Mouse (Mus musculus) spleen, adult 2 months (tissue): ENCODE measurements around the gene Hip1r.

Experiments used
- CTCF ChIP-seq: fragments of 200-500 bp; IDR thresholded peaks from 2 replicates; pipeline ENCODE4 v1.5.1; 2011; ENCODE audit warnings: mild to moderate bottlenecking, inconsistent platforms; ENCODE audit not compliant: insufficient read depth, insufficient read length, insufficient replicate concordance; ENCODE audit errors: extremely low read depth
- POLR2A ChIP-seq: fragments of 200-500 bp; IDR thresholded peaks from 2 replicates; pipeline ENCODE4 v1.6.1; 2011; ENCODE audit warnings: low read depth, low read length, inconsistent platforms

DNA sequence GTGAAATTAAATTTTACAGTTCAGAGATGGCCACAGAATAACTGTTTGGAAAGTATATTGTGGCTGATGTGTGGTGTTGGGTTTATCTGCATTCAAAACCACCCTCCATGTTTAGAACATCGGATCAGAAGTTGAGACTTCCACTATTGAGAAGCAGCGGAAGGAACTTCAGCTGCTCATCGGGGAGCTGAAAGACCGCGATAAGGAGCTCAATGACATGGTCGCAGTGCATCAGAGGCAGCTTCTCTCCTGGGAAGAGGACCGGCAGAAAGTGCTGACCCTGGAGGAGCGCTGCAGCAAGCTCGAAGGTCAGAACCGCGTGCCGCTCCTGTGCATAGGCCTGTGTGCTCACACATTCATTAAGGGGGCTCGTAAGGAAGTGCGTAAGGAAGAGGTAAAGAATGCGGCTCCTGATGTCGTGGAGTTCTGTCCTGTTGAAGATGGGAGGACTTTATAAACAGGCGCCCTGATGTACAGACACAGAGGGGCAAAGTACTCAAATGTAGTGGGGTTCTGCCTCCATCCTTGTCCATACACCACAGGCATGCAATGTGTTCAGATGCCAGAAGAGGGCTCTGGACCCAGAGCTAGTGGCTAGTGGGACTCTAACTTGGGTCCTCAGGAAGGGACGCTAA, 39.4 kb upstream of the Hip1r start:
- TF ChIP-seq POLR2A: no peak
- no peak for TF ChIP-seq CTCF
